Mouse (Mus musculus) kidney, embryonic 14.5 days (tissue): ENCODE measurements around the gene Vdac2. TPM values are rescaled to one million over a fixed set of nuclear protein-coding genes. Genes with fewer than 3 reads are reported as not detected.

ENCODE experiments used
- ATAC-seq: fragments of 200-750 bp; cut with Nextera tagmentation; 2 replicates; pipeline ENCODE4 v1.8.0; 2017; ENCODE audit warnings: moderate number of reproducible peaks, mild to moderate bottlenecking, moderate TSS enrichment, moderate library complexity; ENCODE audit not compliant: low FRiP score, low TSS enrichment
- H3K27ac ChIP-seq: fragments of 300-500 bp; sonication (generic); 2 replicates; pipeline ENCODE4 v1.5.1; 2014; ENCODE audit warnings: low read depth, mild to moderate bottlenecking, low read length, moderate library complexity, mixed read lengths
- H3K27me3 ChIP-seq: fragments of 300-500 bp; sonication (generic); 2 replicates; pipeline ENCODE4 v1.6.1; 2014; ENCODE audit warnings: mild to moderate bottlenecking, low read length; ENCODE audit not compliant: control insufficient read depth, insufficient read depth
- H3K36me3 ChIP-seq: fragments of 300-500 bp; sonication (generic); 2 replicates; pipeline ENCODE4 v1.6.1; 2014; ENCODE audit warnings: low read length, mixed read lengths; ENCODE audit not compliant: control insufficient read depth, insufficient read depth
- H3K4me1 ChIP-seq: fragments of 300-500 bp; sonication (generic); 2 replicates; pipeline ENCODE4 v1.6.1; 2014; ENCODE audit warnings: low read length, mixed read lengths; ENCODE audit not compliant: control insufficient read depth, insufficient read depth
- H3K4me2 ChIP-seq: fragments of 300-500 bp; sonication (generic); replicated peaks from 2 replicates; pipeline ENCODE4 v1.6.1; 2014; ENCODE audit warnings: low read depth, mild to moderate bottlenecking, low read length
- H3K4me3 ChIP-seq: fragments of 300-500 bp; sonication (generic); 2 replicates; pipeline ENCODE4 v1.5.1; 2014; ENCODE audit warnings: mild to moderate bottlenecking, low read length
- H3K9ac ChIP-seq: fragments of 300-500 bp; sonication (generic); 2 replicates; pipeline ENCODE4 v1.6.1; 2014; ENCODE audit warnings: low read depth, mild to moderate bottlenecking, low read length, moderate library complexity
- H3K9me3 ChIP-seq: fragments of 300-500 bp; sonication (generic); 2 replicates; pipeline ENCODE4 v1.6.1; 2016; ENCODE audit warnings: low read length; ENCODE audit not compliant: control insufficient read depth
- WGBS: fragments of 180-500 bp; shearing (Covaris S2); extraction: QIAGEN DNeasy Blood & Tissue Kit; methylation state at CpG from one replicate; pipeline ENCODE4 v1.1.7; 2014; 5-methylcytosine and 5-hydroxymethylcytosine counted together
- polyA plus RNA-seq: library from polyadenylated mRNA; unstranded; fragments of >200 nt; fragmentation: Nextera tagmentation; extraction: Ambion mirVana; gene quantifications from 2 replicates; pipeline ENCODE4 v1.2.1, GENCODE M21; 2014

Gene Vdac2
- polyA plus RNA-seq, 1 experiment from 2014 or later, result 349 TPM

GRCm38 (mm10) chr14:21823897-21824296, 1.1 kb upstream of the Vdac2 start:
- H3K27ac ChIP-seq, result no peak overlapping the region
- H3K4me2 ChIP-seq, result no peak overlapping the region
- no peak for ATAC-seq

GRCm38 (mm10) chr14:21825786-21826491, 901 bp downstream of the Vdac2 start:
- Histone ChIP-seq H3K27me3 (no peaks in the 10 kb centered on the region), H3K4me3 (no peak overlapping the region), H3K36me3 (no peaks in the 10 kb centered on the region), H3K9me3 (no peaks in the 10 kb centered on the region), H3K9ac (no peak overlapping the region), H3K4me2 (no peak overlapping the region), H3K4me1 (peaks cover 29% of the 10 kb centered on the region), H3K27ac (no peak overlapping the region)
- ATAC-seq, result no peak
- WGBS, result 76% methylated on average over 9 of the region's 9 CpGs

More at GRCm38 (mm10) chr14:21823897-21824296, 1.1 kb upstream of the Vdac2 start:
- Histone ChIP-seq H3K4me1 (peaks cover 23% of the 10 kb centered on the region), H3K9me3 (no peaks in the 10 kb centered on the region), H3K36me3 (no peaks in the 10 kb centered on the region), H3K4me3 (no peak overlapping the region), H3K27me3 (no peaks in the 10 kb centered on the region), H3K9ac (no peak overlapping the region)
- WGBS, result 78% methylated on average over 7 of the region's 7 CpGs

- peak overlapping the region; percentile 97 for H3K27ac ChIP-seq
- H3K4me1 ChIP-seq, result peaks cover 32% of the 10 kb centered on the region
- H3K4me2 ChIP-seq, result peak overlapping the region; percentile 77
- H3K9ac ChIP-seq, result peak overlapping the region; percentile 91
- H3K4me3 ChIP-seq, result peak overlapping the region; percentile 98
- ATAC-seq, result peak; percentile 97
- no peaks in the 10 kb centered on the region for H3K27me3 ChIP-seq
- H3K9me3 ChIP-seq, result no peaks in the 10 kb centered on the region
- WGBS, result under 1% methylated on average over 71 of the region's 73 CpGs
- H3K36me3 ChIP-seq, result peaks cover 27% of the 10 kb centered on the region
These were observed 6.1 kb downstream of the Vdac2 start for GRCm38 (mm10) chr14:21830876-21831767.

- H3K27me3 ChIP-seq, result no peaks in the 10 kb centered on the region
- peak overlapping the region; percentile 97 for H3K27ac ChIP-seq
- H3K4me1 ChIP-seq, result peaks cover 28% of the 10 kb centered on the region
- no peak; the same call in 1 of the 2 replicates for ATAC-seq
- H3K9me3 ChIP-seq, result no peaks in the 10 kb centered on the region
- peak overlapping the region; percentile 98 for H3K4me3 ChIP-seq
- H3K9ac ChIP-seq, result peak overlapping the region; percentile 91
- under 1% methylated on average over 28 of the region's 28 CpGs for WGBS
- H3K36me3 ChIP-seq, result peaks cover 32% of the 10 kb centered on the region
- H3K4me2 ChIP-seq, result peak overlapping the region; percentile 77
These were observed 6.9 kb downstream of the Vdac2 start for GRCm38 (mm10) chr14:21831830-21832403.

GRCm38 (mm10) chr14:21838336-21839017, 13.4 kb downstream of the Vdac2 start:
- peaks cover 9% of the 10 kb centered on the region for H3K4me1 ChIP-seq
- peaks cover 96% of the 10 kb centered on the region for H3K36me3 ChIP-seq
- H3K9ac ChIP-seq, result no peak overlapping the region
- H3K4me3 ChIP-seq, result no peak overlapping the region
- no peak overlapping the region for H3K4me2 ChIP-seq
- no peaks in the 10 kb centered on the region for H3K9me3 ChIP-seq
- 78% methylated on average over 8 of the region's 8 CpGs for WGBS
- H3K27ac ChIP-seq, result no peak overlapping the region
- no peaks in the 10 kb centered on the region for H3K27me3 ChIP-seq
- no peak for ATAC-seq

GRCm38 (mm10) chr14:21841819-21842592, 17.0 kb downstream of the Vdac2 start:
- 84% methylated on average over 5 of the region's 5 CpGs for WGBS
- peaks cover 96% of the 10 kb centered on the region for H3K36me3 ChIP-seq
- H3K4me3 ChIP-seq, result no peak overlapping the region
- no peaks in the 10 kb centered on the region for H3K9me3 ChIP-seq
- H3K9ac ChIP-seq, result no peak overlapping the region
- no peak for ATAC-seq
- no peak overlapping the region for H3K4me2 ChIP-seq
- no peak overlapping the region for H3K27ac ChIP-seq
- no peaks in the 10 kb centered on the region for H3K27me3 ChIP-seq
- H3K4me1 ChIP-seq, result peaks cover 2% of the 10 kb centered on the region; the same call in 1 of the 2 replicates

GRCm38 (mm10) chr14:21843263-21843662, 18.2 kb downstream of the Vdac2 start:
- no peak overlapping the region for H3K4me2 ChIP-seq
- WGBS, result 76% methylated on average over 6 of the region's 6 CpGs
- H3K9me3 ChIP-seq, result no peaks in the 10 kb centered on the region
- no peak overlapping the region for H3K4me3 ChIP-seq
- no peak overlapping the region for H3K9ac ChIP-seq
- H3K27me3 ChIP-seq, result no peaks in the 10 kb centered on the region
- peaks cover 84% of the 10 kb centered on the region for H3K36me3 ChIP-seq
- peaks cover 12% of the 10 kb centered on the region for H3K4me1 ChIP-seq
- H3K27ac ChIP-seq, result no peak overlapping the region
- no peak for ATAC-seq

GRCm38 (mm10) chr14:21846827-21847380, 21.9 kb downstream of the Vdac2 start:
- WGBS, result 13% methylated on average over 10 of the region's 10 CpGs
- peak overlapping the region; percentile 99 for H3K4me2 ChIP-seq
- peak overlapping the region; percentile 78; the same call in 1 of the 2 replicates for H3K27ac ChIP-seq
- 0 out of 2 replicates have a peak, but pooled peaks have one; percentile 0 for ATAC-seq
- H3K4me1 ChIP-seq, result peaks cover 14% of the 10 kb centered on the region
- peak overlapping the region; percentile 73 for H3K9ac ChIP-seq
- H3K9me3 ChIP-seq, result no peaks in the 10 kb centered on the region
- H3K36me3 ChIP-seq, result peaks cover 47% of the 10 kb centered on the region
- peak overlapping the region; percentile 81; the same call in 1 of the 2 replicates for H3K4me3 ChIP-seq
- no peaks in the 10 kb centered on the region for H3K27me3 ChIP-seq
